Mouse (Mus musculus) heart, postnatal 0 days (tissue): Measurements from ENCODE around the gene Gstm7. TPM values are rescaled to one million over a fixed set of nuclear protein-coding genes. Genes with fewer than 3 reads are reported as not detected.
A peak's percentile ranks its signal among the peaks of the same experiment; 100 is the strongest.

Experiments used
- ATAC-seq: fragments of 200-750 bp; cut with Nextera tagmentation; 2 replicates; pipeline ENCODE4 v1.8.0; 2017; ENCODE audit warnings: low read depth, moderate number of reproducible peaks, moderate library complexity; ENCODE audit not compliant: insufficient read depth
- DNase-seq: peaks from one replicate; pipeline ENCODE4 v3.0.0-alpha.2; 2016; ENCODE audit warnings: low spot score
- H3K27ac ChIP-seq: fragments of 300-500 bp; sonication (generic); 2 replicates; pipeline ENCODE4 v1.5.1; 2014; ENCODE audit warnings: low read depth, mild to moderate bottlenecking
- H3K27me3 ChIP-seq: fragments of 300-500 bp; sonication (generic); 2 replicates; pipeline ENCODE4 v1.6.1; 2014; ENCODE audit warnings: low read length, mixed read lengths; ENCODE audit not compliant: control insufficient read depth, insufficient read depth
- H3K36me3 ChIP-seq: fragments of 300-500 bp; sonication (generic); replicated peaks from 2 replicates; pipeline ENCODE4 v1.6.1; 2014; ENCODE audit warnings: low read length, mixed read lengths; ENCODE audit not compliant: control insufficient read depth, insufficient read depth
- H3K4me1 ChIP-seq: fragments of 300-500 bp; sonication (generic); 2 replicates; pipeline ENCODE4 v1.6.1; 2014; ENCODE audit warnings: antibody characterized with exemption; ENCODE audit not compliant: control insufficient read depth, insufficient read depth
- H3K4me2 ChIP-seq: fragments of 300-500 bp; sonication (generic); 2 replicates; pipeline ENCODE4 v1.6.1; 2014; ENCODE audit warnings: low read depth, mild to moderate bottlenecking, low read length, moderate library complexity
- H3K4me3 ChIP-seq: fragments of 300-500 bp; sonication (generic); 2 replicates; pipeline ENCODE4 v1.5.1; 2014; ENCODE audit warnings: low read depth, low read length
- H3K9ac ChIP-seq: fragments of 300-500 bp; sonication (generic); replicated peaks from 2 replicates; pipeline ENCODE4 v1.6.1; 2014; ENCODE audit warnings: low read depth, low read length, mixed read lengths
- H3K9me3 ChIP-seq: fragments of 300-500 bp; sonication (generic); replicated peaks from 2 replicates; pipeline ENCODE4 v1.6.1; 2016; ENCODE audit warnings: low read length; ENCODE audit not compliant: control insufficient read depth
- CTCF ChIP-seq: IDR thresholded peaks from 2 replicates; pipeline ENCODE4 v1.5.1; 2016; ENCODE audit warnings: antibody characterized with exemption, control low read depth, low read depth
- EP300 ChIP-seq: IDR thresholded peaks from 2 replicates; pipeline ENCODE4 v1.6.1; 2016; ENCODE audit warnings: antibody characterized with exemption, low read depth
- WGBS: fragments of 180-500 bp; shearing (Covaris S2); extraction: QIAGEN DNeasy Blood & Tissue Kit; methylation state at CpG from one replicate; pipeline ENCODE4 v1.1.7; 2014; 5-methylcytosine and 5-hydroxymethylcytosine counted together
- polyA plus RNA-seq: library from polyadenylated mRNA; unstranded; fragments of >200 nt; fragmentation: Nextera tagmentation; extraction: Ambion mirVana; gene quantifications from 2 replicates; pipeline ENCODE4 v1.2.1, GENCODE M21; 2015
- total RNA-seq: library from RNA; depleted of rRNA; stranded (reverse); fragments of >200 nt; gene quantifications from 2 replicates; pipeline ENCODE4 v1.2.3, GENCODE M21; 2014; ENCODE audit warnings: low replicate concordance

Gene Gstm7
- total and polyA plus RNA-seq, 2 experiments from 2014 or later: 35.0 to 51.2 TPM

DNA sequence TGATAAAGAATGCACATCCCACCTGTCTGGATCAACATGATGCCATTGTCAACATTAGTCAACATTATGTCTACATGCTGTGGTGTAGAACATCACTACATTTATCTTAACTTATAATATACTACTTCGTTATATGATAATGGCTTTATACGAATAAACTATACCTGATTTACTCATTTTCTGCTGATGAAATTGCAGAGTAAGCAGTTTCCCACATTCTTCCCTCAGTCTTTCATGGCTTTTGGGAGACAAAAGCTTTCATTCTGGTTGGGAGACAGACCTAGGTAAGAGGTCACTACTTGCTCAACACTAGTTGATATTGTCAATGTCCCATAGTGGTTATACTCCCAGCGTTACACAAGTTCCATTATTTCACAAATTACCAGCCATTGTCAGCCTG, 6.3 kb downstream of the Gstm7 start:
- TF ChIP-seq CTCF: no peak
- no peak for TF ChIP-seq EP300
- ATAC-seq: no peak
- no peak overlapping the region for H3K9ac ChIP-seq
- DNase-seq: no peak
- H3K27ac ChIP-seq: no peak overlapping the region
- H3K9me3 ChIP-seq: no peaks in the 10 kb centered on the region
- H3K4me2 ChIP-seq: no peak overlapping the region
- H3K4me1 ChIP-seq: no peaks in the 10 kb centered on the region; the same call in 1 of the 2 replicates
- no peaks in the 10 kb centered on the region for H3K27me3 ChIP-seq
- no peak overlapping the region for H3K4me3 ChIP-seq
- no peaks in the 10 kb centered on the region for H3K36me3 ChIP-seq
- WGBS: 85% methylated on average over 3 of the region's 3 CpGs

DNA sequence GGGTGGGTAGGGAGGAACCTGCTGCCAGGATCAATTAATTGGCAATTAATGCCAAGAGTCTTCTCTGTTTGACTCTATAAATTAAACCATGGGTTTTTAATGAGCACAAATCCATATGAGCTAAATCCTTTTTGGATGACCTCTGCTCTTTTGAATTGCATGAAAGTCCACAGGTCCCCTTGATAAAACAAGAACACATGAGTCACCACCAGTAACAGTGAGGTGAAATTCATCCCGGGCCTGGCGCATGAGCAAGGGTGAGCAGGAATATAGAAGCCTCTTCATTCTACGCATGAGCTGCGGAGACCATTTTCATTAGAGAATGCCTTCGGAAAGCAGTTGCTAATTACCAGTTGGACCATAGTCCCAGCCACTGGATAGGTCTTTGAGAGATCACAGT, 11.3 kb downstream of the Gstm7 start:
- ATAC-seq: no peak
- Histone ChIP-seq H3K4me1 (no peaks in the 10 kb centered on the region; the same call in 1 of the 2 replicates), H3K27ac (no peak overlapping the region), H3K27me3 (no peaks in the 10 kb centered on the region), H3K9ac (no peak overlapping the region), H3K9me3 (no peaks in the 10 kb centered on the region), H3K4me2 (no peak overlapping the region), H3K4me3 (no peak overlapping the region), H3K36me3 (no peaks in the 10 kb centered on the region)
- TF ChIP-seq CTCF: no peak
- TF ChIP-seq EP300: no peak
- whole genome bisulfite sequencing: 90% methylated on average over 5 of the region's 5 CpGs
- no peak for DNase-seq

DNA sequence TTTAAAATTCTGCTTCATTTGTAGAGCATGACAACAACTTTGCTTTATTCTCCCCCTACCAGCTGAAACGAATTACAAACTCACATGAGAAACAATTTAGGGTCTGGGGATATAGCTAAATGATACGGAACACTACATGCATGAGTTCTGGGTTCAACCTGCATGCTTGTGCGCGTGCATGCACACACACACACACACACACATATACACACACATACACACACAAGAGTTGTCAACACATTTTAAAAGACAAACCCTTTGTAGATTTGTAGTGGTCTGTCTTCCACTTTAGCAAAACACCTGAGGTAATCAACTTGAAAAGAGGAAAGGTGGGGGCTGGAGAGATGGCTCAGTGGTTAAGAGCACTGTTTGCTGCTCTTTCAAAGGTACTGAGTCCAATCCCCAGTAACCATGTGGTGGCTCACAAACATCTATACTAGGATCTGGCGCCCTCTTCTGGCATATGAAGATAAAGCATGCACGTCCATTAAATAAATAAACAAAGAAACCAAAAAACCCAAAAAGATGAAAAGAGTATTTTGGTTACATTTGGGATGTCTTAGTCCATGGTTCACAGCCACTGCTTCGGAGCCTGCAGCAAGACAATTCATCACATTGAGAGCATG, 13.7 kb downstream of the Gstm7 start:
- Histone ChIP-seq H3K27me3 (no peaks in the 10 kb centered on the region), H3K4me3 (no peak overlapping the region), H3K4me1 (no peaks in the 10 kb centered on the region), H3K9me3 (no peaks in the 10 kb centered on the region), H3K4me2 (no peak overlapping the region), H3K27ac (no peak overlapping the region), H3K9ac (no peak overlapping the region), H3K36me3 (no peaks in the 10 kb centered on the region)
- DNase-seq (peak; percentile 59), ATAC-seq (no peak)
- TF ChIP-seq EP300 (no peak), CTCF (peak; percentile 80)
- WGBS: 57% methylated on average over 7 of the region's 7 CpGs

DNA sequence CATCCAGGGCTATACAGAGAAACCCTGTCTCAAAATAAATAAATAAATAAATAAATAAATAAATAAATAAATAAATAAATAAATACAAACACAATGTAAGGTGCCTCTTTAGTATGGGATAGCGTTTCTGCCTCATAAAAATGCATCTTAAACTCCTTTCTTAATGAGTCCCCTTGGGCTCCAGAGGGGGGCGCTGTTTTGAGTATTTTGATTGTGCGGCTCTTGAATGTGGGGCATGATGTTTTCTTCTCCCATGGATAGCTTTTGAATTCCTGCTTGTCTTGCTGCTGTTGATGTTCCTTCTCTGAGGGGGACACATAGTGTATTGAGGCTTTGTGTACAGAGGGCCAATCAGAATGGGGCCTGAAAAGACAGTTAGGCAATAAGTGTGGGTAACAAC, 14.5 kb downstream of the Gstm7 start:
- WGBS: 84% methylated on average over 3 of the region's 3 CpGs
- TF ChIP-seq CTCF (0 out of 2 replicates have a peak, but pooled peaks have one; percentile 17), EP300 (no peak)
- H3K4me3 ChIP-seq: no peak overlapping the region

DNA sequence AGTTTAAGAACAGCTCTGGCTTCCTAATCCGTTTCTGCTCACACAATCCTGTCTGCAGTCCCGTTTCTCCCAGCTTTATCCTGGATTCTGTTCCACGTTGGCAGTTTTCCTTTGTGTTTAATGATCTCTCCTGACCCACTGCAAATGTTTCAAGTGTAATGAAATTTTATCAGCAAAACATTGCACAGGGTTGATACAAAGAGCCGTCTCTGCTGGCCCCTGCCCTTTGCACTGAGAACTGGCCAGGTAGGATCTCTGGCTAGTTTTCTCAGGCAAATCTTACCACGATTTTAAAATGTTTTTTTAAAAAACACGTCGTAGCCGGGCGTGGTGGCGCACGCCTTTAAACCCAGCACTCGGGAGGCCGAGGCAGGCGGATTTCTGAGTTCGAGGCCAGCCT, 14.9 kb downstream of the Gstm7 start:
- no peak overlapping the region for H3K27ac ChIP-seq
- TF ChIP-seq EP300: no peak
- no peak for TF ChIP-seq CTCF
- no peak overlapping the region for H3K4me2 ChIP-seq
- no peak for DNase-seq
- no peak for ATAC-seq
- no peaks in the 10 kb centered on the region for H3K36me3 ChIP-seq
- no peaks in the 10 kb centered on the region for H3K4me1 ChIP-seq
- H3K9ac ChIP-seq: no peak overlapping the region
- H3K27me3 ChIP-seq: no peaks in the 10 kb centered on the region
- H3K4me3 ChIP-seq: no peak overlapping the region
- WGBS: 78% methylated on average over 15 of the region's 15 CpGs
- H3K9me3 ChIP-seq: no peaks in the 10 kb centered on the region

More for the DNA sequence above, 14.5 kb downstream of the Gstm7 start:
- no peaks in the 10 kb centered on the region for H3K9me3 ChIP-seq
- H3K4me2 ChIP-seq: no peak overlapping the region
- no peaks in the 10 kb centered on the region for H3K27me3 ChIP-seq
- ATAC-seq (no peak), DNase-seq (no peak)
- H3K36me3 ChIP-seq: no peaks in the 10 kb centered on the region
- H3K9ac ChIP-seq: no peak overlapping the region
- H3K27ac ChIP-seq: no peak overlapping the region
- no peaks in the 10 kb centered on the region for H3K4me1 ChIP-seq

DNA sequence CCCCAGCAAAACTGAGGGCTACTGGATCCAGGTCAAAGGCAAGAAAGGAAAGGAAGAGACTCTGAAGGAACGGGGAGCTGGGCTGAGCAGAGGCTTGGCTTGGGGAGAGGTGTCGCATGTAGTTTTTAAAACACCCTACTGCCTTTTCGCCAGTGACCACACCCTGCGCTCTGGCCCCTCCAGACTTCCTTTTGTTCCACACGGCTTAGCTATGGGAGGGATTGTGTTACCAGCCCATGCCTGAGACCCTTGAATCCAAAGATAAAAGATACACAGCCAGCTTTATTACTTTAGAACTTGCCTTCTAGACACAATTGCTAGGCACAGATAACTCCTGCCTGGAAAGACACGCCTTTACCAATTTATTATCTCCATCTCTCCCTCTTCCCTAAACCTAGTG, 25.7 kb downstream of the Gstm7 start:
- 60% methylated on average over 6 of the region's 6 CpGs for WGBS
- TF ChIP-seq CTCF (no peak), EP300 (no peak)
- DNase-seq (no peak), ATAC-seq (no peak)
- Histone ChIP-seq H3K27me3 (no peaks in the 10 kb centered on the region), H3K27ac (no peak overlapping the region), H3K36me3 (no peaks in the 10 kb centered on the region), H3K9me3 (no peaks in the 10 kb centered on the region), H3K4me3 (no peak overlapping the region), H3K4me2 (no peak overlapping the region), H3K9ac (no peak overlapping the region), H3K4me1 (peaks cover 5% of the 10 kb centered on the region; the same call in 1 of the 2 replicates)
